Mouse (Mus musculus) right cerebral cortex, adult 2 months (tissue): ENCODE data around the gene BC024978.
"Not testable (repeated sequence)": the region's sequence is repeated elsewhere in the genome, so short reads cannot be mapped to it uniquely, and the experiment has no call there.

Source experiments
- DNase-seq, 2 experiments: peaks; one replicate each; pipeline ENCODE4 v3.0.0; 2021 to 2022; ENCODE audit warnings: low spot score in 2 of 2

BC024978 gene

GRCm38 (mm10) chr7:27222538-27222937 is 27.0 kb downstream of the BC024978 start:
- no peak for DNase-seq

- DNase-seq = peak; percentile 55 to 60
Observed at GRCm38 (mm10) chr7:27224877-27225575, 29.4 kb downstream of the BC024978 start.

GRCm38 (mm10) chr7:27227276-27227675 is 31.7 kb downstream of the BC024978 start:
- no peak for DNase-seq

GRCm38 (mm10) chr7:27227676-27228075 is 32.1 kb downstream of the BC024978 start:
- peak in 1 of 2 experiments; percentile 20 for DNase-seq

- DNase-seq = peak; percentile 88 to 94
Observed at GRCm38 (mm10) chr7:27228281-27228821, 32.8 kb downstream of the BC024978 start, which contains the start of gene Itpkc. Gene Itpkc, minus strand, starts transcription at chr7:27228661.

GRCm38 (mm10) chr7:27228865-27229264 is 33.3 kb downstream of the BC024978 start:
- no peak for DNase-seq

- DNase-seq = no peak
Observed at GRCm38 (mm10) chr7:27230781-27231180, 35.2 kb downstream of the BC024978 start.

GRCm38 (mm10) chr7:27231693-27232331 is 36.2 kb downstream of the BC024978 start:
- peak; percentile 79 to 86 for DNase-seq

- peak; percentile 92 to 94 for DNase-seq
Observed at GRCm38 (mm10) chr7:27232781-27233281, 37.2 kb downstream of the BC024978 start, which contains the start of gene Coq8b. Gene Coq8b, plus strand, starts transcription at chr7:27233023.

- no peak for DNase-seq
Observed at GRCm38 (mm10) chr7:27233300-27233699, 37.7 kb downstream of the BC024978 start.

GRCm38 (mm10) chr7:27235726-27236125 is 40.1 kb downstream of the BC024978 start:
- DNase-seq = no peak

- no peak for DNase-seq
Observed at GRCm38 (mm10) chr7:27237527-27237926, 41.9 kb downstream of the BC024978 start.

- DNase-seq = no peak
Observed at GRCm38 (mm10) chr7:27238568-27238967, 43.0 kb downstream of the BC024978 start.

- no peak for DNase-seq
Observed at GRCm38 (mm10) chr7:27243211-27243610, 47.6 kb downstream of the BC024978 start.

- DNase-seq = not testable (repeated sequence)
Observed at GRCm38 (mm10) chr7:27244088-27244487, 48.5 kb downstream of the BC024978 start.

- DNase-seq = peak in 1 of 2 experiments; percentile 30
Observed at GRCm38 (mm10) chr7:27249146-27249545, 53.6 kb downstream of the BC024978 start.

GRCm38 (mm10) chr7:27249928-27250327 is 54.3 kb downstream of the BC024978 start:
- DNase-seq = no peak

- no peak for DNase-seq
Observed at GRCm38 (mm10) chr7:27251946-27252345, 56.4 kb downstream of the BC024978 start.

GRCm38 (mm10) chr7:27255721-27256120 is 60.1 kb downstream of the BC024978 start:
- DNase-seq = no peak

GRCm38 (mm10) chr7:27257046-27257851 is 61.7 kb downstream of the BC024978 start:
- DNase-seq = peak; percentile 75 to 80

GRCm38 (mm10) chr7:27257852-27258204 is 62.2 kb downstream of the BC024978 start:
- DNase-seq = no peak
